Mouse (Mus musculus) cortical plate, adult 2 months (tissue): ENCODE measurements around the gene Tspan18. TPM values are rescaled to one million over a fixed set of nuclear protein-coding genes. Genes with fewer than 3 reads are reported as not detected.

Source experiments
- H3K27ac ChIP-seq: fragments of 200-500 bp; 2 replicates; pipeline ENCODE4 v1.5.1; 2012; ENCODE audit warnings: low read length, control low read depth, inconsistent platforms; ENCODE audit not compliant: insufficient read depth
- H3K4me1 ChIP-seq: fragments of 200-500 bp; 2 replicates; pipeline ENCODE4 v1.6.1; 2011; ENCODE audit warnings: low read length; ENCODE audit not compliant: control insufficient read depth, insufficient read depth
- H3K4me3 ChIP-seq: fragments of 200-500 bp; 2 replicates; pipeline ENCODE4 v1.5.1; 2011; ENCODE audit warnings: mild to moderate bottlenecking, low read length, control low read depth; ENCODE audit not compliant: insufficient read depth
- CTCF ChIP-seq: fragments of 200-500 bp; IDR thresholded peaks from 2 replicates; pipeline ENCODE4 v1.5.1; 2011; ENCODE audit warnings: mild to moderate bottlenecking, control low read depth, low read length; ENCODE audit not compliant: insufficient read depth; ENCODE audit errors: extremely low read depth
- POLR2A ChIP-seq: fragments of 200-500 bp; IDR thresholded peaks from 2 replicates; pipeline ENCODE4 v1.6.1; 2011; ENCODE audit warnings: mild to moderate bottlenecking, low read length, control low read depth; ENCODE audit not compliant: insufficient read depth; ENCODE audit errors: extremely low read depth
- polyA plus RNA-seq: library from polyadenylated mRNA; depleted of rRNA; stranded (reverse); fragments of >200 nt; gene quantifications from 2 replicates; pipeline ENCODE4 v1.2.3, GENCODE M21; 2012

The Tspan18 gene
- polyA plus RNA-seq, 1 experiment = 1.7 TPM

GRCm38 (mm10) chr2:93346609-93347008 is 12.3 kb upstream of the Tspan18 start:
- Histone ChIP-seq H3K27ac (no peak overlapping the region), H3K4me3 (no peak overlapping the region), H3K4me1 (no peaks in the 10 kb centered on the region)
- TF ChIP-seq POLR2A (no peak), CTCF (no peak)

GRCm38 (mm10) chr2:93345663-93346268 is 11.5 kb upstream of the Tspan18 start:
- no peaks in the 10 kb centered on the region for H3K4me1 ChIP-seq
- H3K27ac ChIP-seq = no peak overlapping the region
- TF ChIP-seq CTCF (no peak), POLR2A (no peak)
- no peak overlapping the region for H3K4me3 ChIP-seq

GRCm38 (mm10) chr2:93339373-93340106 is 5.2 kb upstream of the Tspan18 start:
- H3K4me3 ChIP-seq = no peak overlapping the region
- H3K4me1 ChIP-seq = no peaks in the 10 kb centered on the region
- no peak overlapping the region for H3K27ac ChIP-seq
- TF ChIP-seq CTCF (no peak), POLR2A (no peak)

GRCm38 (mm10) chr2:93335996-93336395 is 1.7 kb upstream of the Tspan18 start:
- no peaks in the 10 kb centered on the region for H3K4me1 ChIP-seq
- TF ChIP-seq POLR2A (no peak), CTCF (no peak)
- H3K27ac ChIP-seq = no peak overlapping the region
- H3K4me3 ChIP-seq = no peak overlapping the region

GRCm38 (mm10) chr2:93333241-93333816 is 976 bp downstream of the Tspan18 start:
- TF ChIP-seq POLR2A (no peak), CTCF (peak; percentile 48)
- Histone ChIP-seq H3K4me1 (no peaks in the 10 kb centered on the region), H3K27ac (no peak overlapping the region)

GRCm38 (mm10) chr2:93332277-93332676 is 2.0 kb downstream of the Tspan18 start:
- TF ChIP-seq POLR2A = no peak
- TF ChIP-seq CTCF = no peak
- H3K27ac ChIP-seq = no peak overlapping the region
- no peak overlapping the region for H3K4me3 ChIP-seq
- no peaks in the 10 kb centered on the region for H3K4me1 ChIP-seq

More at GRCm38 (mm10) chr2:93333241-93333816, 976 bp downstream of the Tspan18 start:
- H3K4me3 ChIP-seq = peak overlapping the region; percentile 10

GRCm38 (mm10) chr2:93331121-93331520 is 3.2 kb downstream of the Tspan18 start:
- TF ChIP-seq POLR2A (no peak), CTCF (no peak)

GRCm38 (mm10) chr2:93329120-93329519 is 5.2 kb downstream of the Tspan18 start:
- Histone ChIP-seq H3K4me1 (no peaks in the 10 kb centered on the region), H3K27ac (no peak overlapping the region), H3K4me3 (no peak overlapping the region)
- TF ChIP-seq CTCF (no peak), POLR2A (no peak)

More at GRCm38 (mm10) chr2:93331121-93331520, 3.2 kb downstream of the Tspan18 start:
- H3K27ac ChIP-seq = no peak overlapping the region
- no peak overlapping the region for H3K4me3 ChIP-seq
- H3K4me1 ChIP-seq = no peaks in the 10 kb centered on the region

- no peak overlapping the region for H3K27ac ChIP-seq
- H3K4me1 ChIP-seq = no peaks in the 10 kb centered on the region
- TF ChIP-seq POLR2A (no peak), CTCF (no peak)
- no peak overlapping the region for H3K4me3 ChIP-seq
These were observed 6.3 kb downstream of the Tspan18 start for GRCm38 (mm10) chr2:93327915-93328555.
